Comparison of ENCODE assay signal across 9 mouse cellular contexts in the genomic region with DNA sequence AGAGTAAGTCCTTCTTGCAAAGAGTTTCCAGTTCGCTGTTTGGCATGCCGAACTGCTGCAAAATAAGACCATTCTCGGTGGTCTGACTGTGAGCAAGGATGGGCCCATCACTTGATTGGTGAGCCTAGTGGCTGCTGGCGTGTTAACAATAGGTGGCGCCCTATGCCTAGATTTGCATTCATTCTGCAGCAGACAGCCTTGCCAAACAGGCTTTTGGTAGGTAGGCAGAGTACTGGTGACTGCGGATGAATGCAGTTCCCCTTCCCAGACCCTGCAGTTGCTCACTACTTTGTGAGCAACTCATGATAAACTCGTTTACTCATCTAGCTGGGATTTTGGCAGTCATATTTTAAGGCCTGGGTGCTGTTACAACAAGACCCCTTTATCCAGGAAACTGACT. TPM values are rescaled to one million over a fixed set of nuclear protein-coding genes. Genes with fewer than 3 reads are reported as not detected.
A peak's percentile ranks its signal among the peaks of the same experiment; 100 is the strongest.
DNase-seq lines count a peak whose midpoint lies in the region; ATAC-seq and TF ChIP-seq lines count a peak whose summit lies in the region.
"Had no signal": no experiment of that assay in that cellular context is flagged by ENCODE, and none has a peak within 500 bp of the region (broad histone marks: within the 10 kb centered on the region; RNA-seq: fewer than 3 reads in every experiment).

No protein-coding gene starts in this region.

- H3K4me2 ChIP-seq in hindbrain, embryonic 12.5 days (replicated peaks), result no peak overlapping the region
- H3K4me2 ChIP-seq in liver, embryonic 14.5 days (ENCODE audit: low read depth), result no peak overlapping the region

- peaks cover 18% of the 10 kb centered on the region for H3K4me1 ChIP-seq in hindbrain, embryonic 10.5 days (replicated peaks)
- H3K4me1 ChIP-seq in hindbrain, embryonic 12.5 days, result peaks cover 6% of the 10 kb centered on the region
- H3K4me1 ChIP-seq in bone marrow macrophage, adult 2 months (ENCODE audit: control insufficient read depth, insufficient read depth, low read length), result no peaks in the 10 kb centered on the region
- no peaks in the 10 kb centered on the region for H3K4me1 ChIP-seq in liver, embryonic 14.5 days (replicated peaks; ENCODE audit: control insufficient read depth in 2 of 2, insufficient read depth in 2 of 2, low read length in 1 of 2)

- H3K9ac ChIP-seq in hindbrain, embryonic 12.5 days, result no peak overlapping the region
- H3K9ac ChIP-seq in liver, embryonic 14.5 days (replicated peaks), result no peak overlapping the region

- no peak for TF ChIP-seq POLR2A in bone marrow macrophage, adult 2 months (IDR thresholded peaks at IDR 0.05; ENCODE audit: borderline replicate concordance, low read depth, low read length)

- 26% methylated on average over 7 of the region's 7 CpGs for WGBS in hindbrain, embryonic 10.5 days
- 23% methylated on average over 7 of the region's 7 CpGs for WGBS in hindbrain, embryonic 12.5 days
- 23% methylated on average over 7 of the region's 7 CpGs for WGBS in liver, embryonic 14.5 days (ENCODE audit: insufficient replicate concordance)

- TF ChIP-seq EP300 in liver, embryonic 14.5 days (IDR thresholded peaks at IDR 0.05; ENCODE audit: low read depth), result no peak

- no peak overlapping the region for H3K4me3 ChIP-seq in hindbrain, embryonic 10.5 days
- no peak overlapping the region for H3K4me3 ChIP-seq in hindbrain, embryonic 12.5 days
- no peak overlapping the region for H3K4me3 ChIP-seq in bone marrow macrophage, adult 2 months (ENCODE audit: insufficient read depth, low read length)
- no peak overlapping the region for H3K4me3 ChIP-seq in liver, embryonic 14.5 days (ENCODE audit: insufficient read depth in 1 of 2, low read depth in 2 of 2, low read length in 2 of 2)

- no peak for ATAC-seq in hindbrain, embryonic 12.5 days (ENCODE audit: low FRiP score)
- ATAC-seq in liver, embryonic 14.5 days (ENCODE audit: insufficient read depth), result no peak
- no peak for ATAC-seq in erythroid progenitor cell, adult 5-6 weeks (replicated peaks; ENCODE audit: low FRiP score, poor library complexity, severe bottlenecking)

- no peaks in the 10 kb centered on the region for H3K27me3 ChIP-seq in hindbrain, embryonic 10.5 days (ENCODE audit: insufficient read depth, poor library complexity, severe bottlenecking)
- no peaks in the 10 kb centered on the region for H3K27me3 ChIP-seq in hindbrain, embryonic 12.5 days
- no peaks in the 10 kb centered on the region for H3K27me3 ChIP-seq in liver, embryonic 14.5 days (ENCODE audit: control insufficient read depth, insufficient read depth, low read length)

- TF ChIP-seq CTCF in bone marrow macrophage, adult 2 months (IDR thresholded peaks at IDR 0.05; ENCODE audit: low read depth, low read length), result peak; percentile 41; the same call in 1 of the 2 replicates
- peak; percentile 72 for TF ChIP-seq CTCF in liver, embryonic 14.5 days (IDR thresholded peaks at IDR 0.05; ENCODE audit: low read depth)

- H3K27ac ChIP-seq in hindbrain, embryonic 10.5 days, result no peak overlapping the region
- no peak overlapping the region for H3K27ac ChIP-seq in hindbrain, embryonic 12.5 days
- no peak overlapping the region for H3K27ac ChIP-seq in bone marrow macrophage, adult 2 months (ENCODE audit: insufficient read depth, low read depth, low read length)
- no peak overlapping the region for H3K27ac ChIP-seq in liver, embryonic 14.5 days

- peak; percentile 59 for DNase-seq in hindbrain, embryonic 10.5 days (ENCODE audit: low spot score)
- peak; percentile 28 to 35 for DNase-seq in frontal cortex, postnatal 36 days (ENCODE audit: low spot score in 2 of 2)
- peak; percentile 62 for DNase-seq in kidney, postnatal 14 days
- DNase-seq in liver, embryonic 14.5 days (ENCODE audit: low read depth in 3 of 3, low spot score in 3 of 3), result no peak
- peak; percentile 36 to 44 for DNase-seq in right cerebral cortex, adult 2 months (ENCODE audit: low spot score in 2 of 2)

- no peaks in the 10 kb centered on the region for H3K36me3 ChIP-seq in hindbrain, embryonic 10.5 days
- H3K36me3 ChIP-seq in hindbrain, embryonic 12.5 days, result no peaks in the 10 kb centered on the region
- no peaks in the 10 kb centered on the region for H3K36me3 ChIP-seq in liver, embryonic 14.5 days (replicated peaks; ENCODE audit: control insufficient read depth, insufficient read depth, low read depth)

- no peaks in the 10 kb centered on the region for H3K9me3 ChIP-seq in hindbrain, embryonic 10.5 days
- no peaks in the 10 kb centered on the region; the same call in 1 of the 2 replicates for H3K9me3 ChIP-seq in hindbrain, embryonic 12.5 days (replicated peaks)
- H3K9me3 ChIP-seq in liver, embryonic 14.5 days (ENCODE audit: control insufficient read depth, low read length), result no peaks in the 10 kb centered on the region

RNA-seq across cellular contexts. Expression of gene Adam30, which starts 20.4 kb away (rescaled TPM):
- polyA plus RNA-seq in hindbrain, embryonic 10.5 days (2016; fragmentation: Nextera tagmentation; extraction: Ambion mirVana), result not detected in 2 replicates
- polyA plus RNA-seq in hindbrain, embryonic 12.5 days (2016; fragmentation: Nextera tagmentation; extraction: Ambion mirVana), result not detected in 2 replicates
- not detected in 2 replicates for polyA plus RNA-seq in bone marrow macrophage, adult 2 months (2012; ENCODE audit: insufficient read depth, insufficient read length, missing spikeins)
- polyA plus RNA-seq in liver, embryonic 14.5 days (2012; rRNA removed), result not detected in 2 replicates
- not detected in 2 replicates for polyA plus RNA-seq in liver, embryonic 14.5 days (2014; fragmentation: Nextera tagmentation; extraction: Ambion mirVana)
- total RNA-seq in erythroid progenitor cell, adult 5-6 weeks (2015; ENCODE audit: low replicate concordance), result not detected in 2 replicates
- not detected in 2 replicates for total RNA-seq in erythroid progenitor cell, adult 5-6 weeks (2017; ENCODE audit: low replicate concordance)
- polyA plus RNA-seq: lung, embryonic 16.5 days had no signal

RNA-seq across cellular contexts. Expression of gene Reg4, which starts 41.2 kb away (rescaled TPM):
- not detected in 2 replicates for polyA plus RNA-seq in hindbrain, embryonic 10.5 days (2016; fragmentation: Nextera tagmentation; extraction: Ambion mirVana)
- polyA plus RNA-seq in hindbrain, embryonic 12.5 days (2016; fragmentation: Nextera tagmentation; extraction: Ambion mirVana), result not detected in 2 replicates
- not detected in 2 replicates for polyA plus RNA-seq in bone marrow macrophage, adult 2 months (2012; ENCODE audit: insufficient read depth, insufficient read length, missing spikeins)
- not detected in 2 replicates for polyA plus RNA-seq in liver, embryonic 14.5 days (2012; rRNA removed)
- not detected in 2 replicates for polyA plus RNA-seq in liver, embryonic 14.5 days (2014; fragmentation: Nextera tagmentation; extraction: Ambion mirVana)
- total RNA-seq in erythroid progenitor cell, adult 5-6 weeks (2015; ENCODE audit: low replicate concordance), result not detected in 2 replicates
- total RNA-seq in erythroid progenitor cell, adult 5-6 weeks (2017; ENCODE audit: low replicate concordance), result not detected in 2 replicates
- polyA plus RNA-seq: lung, embryonic 16.5 days had no signal

Comparison
In these comparisons a context has a peak if more than half of its experiments do, and no peak if none do; other contexts are left out.
1. DNase-seq: peak in hindbrain, embryonic 10.5 days (single experiment), frontal cortex, postnatal 36 days (2 of 2), kidney, postnatal 14 days (single experiment) and right cerebral cortex, adult 2 months (2 of 2); none in liver, embryonic 14.5 days (0 of 3).